ENCODE assay signal across 8 mouse cellular contexts in the genomic region with DNA sequence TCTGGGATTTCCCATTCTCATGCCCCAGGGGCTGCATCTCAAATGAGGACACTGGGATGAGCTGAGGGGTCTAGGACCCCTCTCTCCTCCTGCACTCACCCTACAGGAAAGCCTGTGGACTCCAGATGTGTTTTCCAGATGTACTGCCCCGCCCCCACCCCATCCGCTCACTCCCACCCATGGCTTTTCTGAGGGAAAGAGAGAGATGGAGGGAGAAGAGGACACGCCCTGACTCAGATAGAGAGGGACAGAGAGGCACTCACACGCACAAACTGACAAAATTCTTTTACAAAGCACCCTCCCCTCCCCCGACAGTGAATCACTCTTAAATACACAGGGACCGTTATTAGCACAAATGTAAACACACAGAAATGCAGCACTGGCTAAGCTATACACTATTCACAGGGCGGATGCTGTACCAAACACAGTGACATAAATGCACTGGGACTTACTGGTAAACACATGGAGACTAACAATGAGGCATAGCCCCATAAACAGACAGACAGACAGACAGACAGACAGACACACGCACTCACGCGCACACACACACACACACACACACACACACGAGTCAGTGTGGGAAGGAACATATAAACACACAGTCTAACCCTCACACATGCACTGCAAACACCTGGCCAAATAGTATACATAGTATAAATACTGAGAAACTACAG. TPM values are rescaled to one million over a fixed set of nuclear protein-coding genes. Genes with fewer than 3 reads are reported as not detected.
DNase-seq lines count a peak whose midpoint lies in the region; ATAC-seq and TF ChIP-seq lines count a peak whose summit lies in the region.

No protein-coding gene starts in this region.

- DNase-seq in kidney, adult 2 months, result no peak
- no peak for DNase-seq in kidney, postnatal 14 days
- peak; percentile 40 for DNase-seq in embryonic facial prominence, embryonic 11.5 days (ENCODE audit: low spot score)
- peak; percentile 21 for DNase-seq in midbrain, embryonic 10.5 days (ENCODE audit: low spot score)
- no peak for DNase-seq in frontal cortex, postnatal 10 days (ENCODE audit: low spot score in 2 of 2)
- DNase-seq in B cell, adult 2 months, result no peak
- DNase-seq in thymus, postnatal 14 days, result no peak

- WGBS in kidney, adult 2 months, result 45% methylated on average over 11 of the region's 11 CpGs
- WGBS in embryonic facial prominence, embryonic 11.5 days, result 39% methylated on average over 11 of the region's 11 CpGs
- WGBS in midbrain, embryonic 10.5 days, result 51% methylated on average over 11 of the region's 11 CpGs

- H3K9me3 ChIP-seq in embryonic facial prominence, embryonic 11.5 days (replicated peaks; ENCODE audit: control insufficient read depth, low read length), result no peaks in the 10 kb centered on the region
- H3K9me3 ChIP-seq in midbrain, embryonic 10.5 days (replicated peaks), result no peaks in the 10 kb centered on the region

- H3K4me2 ChIP-seq in embryonic facial prominence, embryonic 11.5 days (ENCODE audit: low read depth, low read length), result peak overlapping the region; percentile 76

- H3K27me3 ChIP-seq in kidney, adult 2 months (replicated peaks; ENCODE audit: control insufficient read depth, insufficient read depth, low read length), result no peaks in the 10 kb centered on the region
- no peaks in the 10 kb centered on the region for H3K27me3 ChIP-seq in embryonic facial prominence, embryonic 11.5 days (ENCODE audit: control insufficient read depth, insufficient read depth, low read length)
- H3K27me3 ChIP-seq in midbrain, embryonic 10.5 days (ENCODE audit: low read depth, poor library complexity, severe bottlenecking), result no peaks in the 10 kb centered on the region

- H3K4me1 ChIP-seq in kidney, adult 2 months (ENCODE audit: control insufficient read depth, insufficient read depth, low read length), result peaks cover 6% of the 10 kb centered on the region; the same call in 1 of the 2 replicates
- H3K4me1 ChIP-seq in embryonic facial prominence, embryonic 11.5 days (ENCODE audit: control insufficient read depth, insufficient read depth, low read length), result peaks cover 9% of the 10 kb centered on the region
- H3K4me1 ChIP-seq in midbrain, embryonic 10.5 days, result peaks cover 26% of the 10 kb centered on the region

- TF ChIP-seq POLR2A in kidney, adult 2 months (IDR thresholded peaks at IDR 0.05; ENCODE audit: low read depth, low read length), result no peak

- peak overlapping the region; percentile 57 for H3K9ac ChIP-seq in embryonic facial prominence, embryonic 11.5 days (replicated peaks; ENCODE audit: low read length)

- no peak for TF ChIP-seq CTCF in kidney, adult 2 months (conservative IDR thresholded peaks at IDR 0.05; ENCODE audit: insufficient read depth, insufficient read length, low read depth, low read length)

- no peaks in the 10 kb centered on the region for H3K36me3 ChIP-seq in kidney, adult 2 months (ENCODE audit: control insufficient read depth, insufficient read depth, low read length)
- no peaks in the 10 kb centered on the region; the same call in 1 of the 2 replicates for H3K36me3 ChIP-seq in embryonic facial prominence, embryonic 11.5 days (replicated peaks; ENCODE audit: control insufficient read depth, insufficient read depth, low read depth, low read length)
- peaks cover 16% of the 10 kb centered on the region for H3K36me3 ChIP-seq in midbrain, embryonic 10.5 days

- peak overlapping the region; percentile 19; the same call in 1 of the 2 replicates for H3K4me3 ChIP-seq in kidney, adult 2 months (ENCODE audit: insufficient read depth, low read depth, low read length)
- peak overlapping the region; percentile 29 for H3K4me3 ChIP-seq in embryonic facial prominence, embryonic 11.5 days (ENCODE audit: low read depth, low read length)
- H3K4me3 ChIP-seq in midbrain, embryonic 10.5 days, result peak overlapping the region; percentile 46

- peak; percentile 51; the same call in 1 of the 2 replicates for ATAC-seq in embryonic facial prominence, embryonic 11.5 days (replicated peaks; ENCODE audit: insufficient number of reproducible peaks, low FRiP score, low TSS enrichment, low read depth)
- ATAC-seq in inflammation-experienced regulatory T-cells, adult 6 months, result peak; percentile 60

- peak overlapping the region; percentile 65 for H3K27ac ChIP-seq in kidney, adult 2 months (ENCODE audit: insufficient read depth, low read depth, low read length)
- H3K27ac ChIP-seq in embryonic facial prominence, embryonic 11.5 days (replicated peaks; ENCODE audit: low read depth, low read length), result no peak overlapping the region; the same call in 1 of the 2 replicates
- H3K27ac ChIP-seq in midbrain, embryonic 10.5 days (replicated peaks), result peak overlapping the region; percentile 82

RNA-seq across cellular contexts. Expression of gene Axl, which starts 6.4 kb away (rescaled TPM):
- 31.0 and 36.1 TPM in 2 replicates for polyA plus RNA-seq in kidney, adult 2 months (2012; rRNA removed)
- polyA plus RNA-seq in embryonic facial prominence, embryonic 11.5 days (2014; fragmentation: Nextera tagmentation; extraction: Ambion mirVana), result 30.3 and 36.4 TPM in 2 replicates
- polyA plus RNA-seq in inflammation-experienced regulatory T-cells, adult 6 months (2017; shearing (Covaris generic)), result 10 to 100 TPM; 18.6 to 32.5 (median 25.5) TPM
- 16.5 and 21.6 TPM in 2 replicates for polyA plus RNA-seq in midbrain, embryonic 10.5 days (2016; fragmentation: Nextera tagmentation; extraction: Ambion mirVana)

RNA-seq across cellular contexts. Expression of gene Hnrnpul1, which starts 27.5 kb away (rescaled TPM):
- polyA plus RNA-seq in kidney, adult 2 months (2012; rRNA removed), result 33.3 and 41.7 TPM in 2 replicates
- polyA plus RNA-seq in embryonic facial prominence, embryonic 11.5 days (2014; fragmentation: Nextera tagmentation; extraction: Ambion mirVana), result 73.3 and 76.8 TPM in 2 replicates
- polyA plus RNA-seq in inflammation-experienced regulatory T-cells, adult 6 months (2017; shearing (Covaris generic)), result 10 to 100 TPM; 46.6 to 56.2 (median 54.7) TPM
- 55.2 and 61.8 TPM in 2 replicates for polyA plus RNA-seq in midbrain, embryonic 10.5 days (2016; fragmentation: Nextera tagmentation; extraction: Ambion mirVana)

RNA-seq across cellular contexts. Expression of gene Cyp2s1, which starts 34.6 kb away (rescaled TPM):
- polyA plus RNA-seq in kidney, adult 2 months (2012; rRNA removed), result 22.1 and 26.2 TPM in 2 replicates
- 2.5 and 3.4 TPM in 2 replicates for polyA plus RNA-seq in embryonic facial prominence, embryonic 11.5 days (2014; fragmentation: Nextera tagmentation; extraction: Ambion mirVana)
- 1 to 10 TPM; 2.9 to 4.1 (median 3.0) TPM for polyA plus RNA-seq in inflammation-experienced regulatory T-cells, adult 6 months (2017; shearing (Covaris generic))
- polyA plus RNA-seq in midbrain, embryonic 10.5 days (2016; fragmentation: Nextera tagmentation; extraction: Ambion mirVana), result 0.25 and 0.34 TPM in 2 replicates

Comparison
In these comparisons a context has a peak if more than half of its experiments do, and no peak if none do; other contexts are left out.
1. DNase-seq: peak in embryonic facial prominence, embryonic 11.5 days (single experiment) and midbrain, embryonic 10.5 days (single experiment); none in kidney, adult 2 months (single experiment), kidney, postnatal 14 days (single experiment), frontal cortex, postnatal 10 days (0 of 2), B cell, adult 2 months (0 of 2) and thymus, postnatal 14 days (single experiment).
2. Peak in every context shown above with its lines, with median percentiles within 50 percentile points of each other: H3K4me3 ChIP-seq.